Mouse (Mus musculus) liver, postnatal 0 days (tissue): ENCODE measurements at regions not wholly inside any gene's neighbourhood (a gene's known extent, or its start where the extent isn't known, plus 50 kb on each side); places are given as distances from the start of the nearest gene placed in this dataset.

Source experiments
- ATAC-seq: fragments of 200-750 bp; cut with Nextera tagmentation; 2 replicates; pipeline ENCODE4 v1.8.0; 2017; ENCODE audit warnings: mild to moderate bottlenecking, moderate library complexity
- DNase-seq: peaks from one replicate; pipeline ENCODE4 v3.0.0-alpha.2; 2016
- H3K27ac ChIP-seq: fragments of 300-500 bp; sonication (generic); 2 replicates; pipeline ENCODE4 v1.5.1; 2014; ENCODE audit warnings: antibody characterized with exemption, moderate library complexity, mild to moderate bottlenecking, low read depth
- H3K27me3 ChIP-seq: fragments of 300-500 bp; sonication (generic); 2 replicates; pipeline ENCODE4 v1.6.1; 2014; ENCODE audit warnings: low read length, control low read depth, mixed read lengths; ENCODE audit not compliant: insufficient read depth
- H3K36me3 ChIP-seq: fragments of 300-500 bp; sonication (generic); replicated peaks from 2 replicates; pipeline ENCODE4 v1.6.1; 2014; ENCODE audit warnings: mild to moderate bottlenecking, control low read depth, low read length, moderate library complexity, mixed read lengths; ENCODE audit not compliant: insufficient read depth
- H3K4me1 ChIP-seq: fragments of 300-500 bp; sonication (generic); 2 replicates; pipeline ENCODE4 v1.6.1; 2014; ENCODE audit warnings: antibody characterized with exemption, mild to moderate bottlenecking, control low read depth; ENCODE audit not compliant: insufficient read depth
- H3K4me2 ChIP-seq: fragments of 300-500 bp; sonication (generic); 2 replicates; pipeline ENCODE4 v1.6.1; 2014; ENCODE audit warnings: low read depth, mild to moderate bottlenecking, low read length, moderate library complexity, mixed read lengths
- H3K4me3 ChIP-seq: fragments of 300-500 bp; sonication (generic); 2 replicates; pipeline ENCODE4 v1.5.1; 2014; ENCODE audit warnings: low read depth, low read length
- H3K9ac ChIP-seq: fragments of 300-500 bp; sonication (generic); replicated peaks from 2 replicates; pipeline ENCODE4 v1.6.1; 2014; ENCODE audit warnings: mild to moderate bottlenecking, moderate library complexity
- H3K9me3 ChIP-seq: fragments of 300-500 bp; sonication (generic); 2 replicates; pipeline ENCODE4 v1.6.1; 2016; ENCODE audit warnings: mild to moderate bottlenecking, control low read depth, low read length, mixed read lengths
- CTCF ChIP-seq: sonication (generic); IDR thresholded peaks from 2 replicates; pipeline ENCODE4 v1.5.1; 2016; ENCODE audit warnings: antibody characterized with exemption, low read depth
- EP300 ChIP-seq: IDR thresholded peaks from 2 replicates; pipeline ENCODE4 v1.6.1; 2016; ENCODE audit warnings: antibody characterized with exemption, low read depth, mild to moderate bottlenecking
- WGBS: fragments of 180-500 bp; shearing (Covaris S2); extraction: QIAGEN DNeasy Blood & Tissue Kit; methylation state at CpG from one replicate; pipeline ENCODE4 v1.1.7; 2014; ENCODE audit not compliant: insufficient replicate concordance; 5-methylcytosine and 5-hydroxymethylcytosine counted together

- Histone ChIP-seq H3K4me2 (no peak overlapping the region), H3K9ac (no peak overlapping the region), H3K27ac (no peak overlapping the region), H3K27me3 (no peaks in the 10 kb centered on the region), H3K9me3 (no peaks in the 10 kb centered on the region), H3K36me3 (no peaks in the 10 kb centered on the region), H3K4me3 (no peak overlapping the region), H3K4me1 (no peaks in the 10 kb centered on the region)
- ATAC-seq (no peak), DNase-seq (no peak)
- 57% methylated on average over 3 of the region's 3 CpGs for whole genome bisulfite sequencing
- no peak for TF ChIP-seq EP300
- no peak for TF ChIP-seq CTCF
Observed at GRCm38 (mm10) chr14:45764231-45764630, 106.3 kb upstream of the Ddhd1 start.

DNA sequence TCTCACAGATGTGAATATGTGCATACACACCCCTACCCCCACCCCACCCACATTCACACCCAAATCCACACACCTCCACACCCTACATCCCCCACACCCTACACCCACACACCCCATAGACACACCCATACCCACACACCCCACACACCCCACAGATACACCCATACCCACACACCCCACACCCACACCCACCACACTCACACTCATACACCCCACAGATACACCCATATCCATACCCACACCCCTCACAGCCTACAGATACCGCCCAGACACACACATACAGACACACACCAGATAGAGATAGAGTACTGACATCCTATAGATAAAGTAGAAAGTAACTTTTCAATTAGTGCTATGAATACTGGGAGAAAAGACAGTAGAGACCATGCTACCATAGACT, 108.6 kb upstream of the Ddhd1 start:
- ATAC-seq (no peak), DNase-seq (no peak)
- H3K27ac ChIP-seq, result no peak overlapping the region
- H3K4me2 ChIP-seq, result no peak overlapping the region
- TF ChIP-seq EP300 (no peak), CTCF (no peak)
- WGBS, result 75% methylated on average over 1 of the region's 1 CpGs
- H3K4me3 ChIP-seq, result no peak overlapping the region
- H3K4me1 ChIP-seq, result no peaks in the 10 kb centered on the region
- H3K9me3 ChIP-seq, result no peaks in the 10 kb centered on the region
- H3K36me3 ChIP-seq, result no peaks in the 10 kb centered on the region
- H3K27me3 ChIP-seq, result no peaks in the 10 kb centered on the region
- no peak overlapping the region for H3K9ac ChIP-seq

- whole genome bisulfite sequencing, result 23% methylated on average over 19 of the region's 19 CpGs
- no peak overlapping the region for H3K27ac ChIP-seq
- peak; percentile 88 for TF ChIP-seq CTCF
- TF ChIP-seq EP300, result no peak
- no peak overlapping the region for H3K4me3 ChIP-seq
- H3K36me3 ChIP-seq, result no peaks in the 10 kb centered on the region
- DNase-seq (peak; percentile 51), ATAC-seq (no peak)
- H3K27me3 ChIP-seq, result no peaks in the 10 kb centered on the region
- H3K9ac ChIP-seq, result no peak overlapping the region
- H3K9me3 ChIP-seq, result no peaks in the 10 kb centered on the region
- no peak overlapping the region for H3K4me2 ChIP-seq
- no peaks in the 10 kb centered on the region for H3K4me1 ChIP-seq
Observed at GRCm38 (mm10) chr14:45772665-45773277, 114.8 kb upstream of the Ddhd1 start.

- 65% methylated on average over 7 of the region's 7 CpGs for WGBS
Observed at GRCm38 (mm10) chr14:45773326-45773725, 115.4 kb upstream of the Ddhd1 start.

GRCm38 (mm10) chr14:45781850-45782249, 123.9 kb upstream of the Ddhd1 start:
- no peaks in the 10 kb centered on the region for H3K36me3 ChIP-seq
- H3K4me1 ChIP-seq, result no peaks in the 10 kb centered on the region
- no peak overlapping the region for H3K9ac ChIP-seq
- peaks cover 2% of the 10 kb centered on the region; the same call in 1 of the 2 replicates for H3K9me3 ChIP-seq
- TF ChIP-seq EP300 (no peak), CTCF (no peak)
- H3K27ac ChIP-seq, result no peak overlapping the region
- no peak for DNase-seq
- ATAC-seq, result no peak
- no peaks in the 10 kb centered on the region for H3K27me3 ChIP-seq
- no peak overlapping the region for H3K4me2 ChIP-seq
- WGBS, result 72% methylated on average over 6 of the region's 6 CpGs
- no peak overlapping the region for H3K4me3 ChIP-seq

More at GRCm38 (mm10) chr14:45773326-45773725, 115.4 kb upstream of the Ddhd1 start:
- H3K4me1 ChIP-seq, result no peaks in the 10 kb centered on the region
- H3K27me3 ChIP-seq, result no peaks in the 10 kb centered on the region
- no peak overlapping the region for H3K4me2 ChIP-seq
- no peak for TF ChIP-seq EP300
- no peak for TF ChIP-seq CTCF
- H3K9ac ChIP-seq, result no peak overlapping the region
- no peak for DNase-seq
- no peaks in the 10 kb centered on the region for H3K36me3 ChIP-seq
- H3K9me3 ChIP-seq, result no peaks in the 10 kb centered on the region
- H3K27ac ChIP-seq, result no peak overlapping the region
- no peak for ATAC-seq
- no peak overlapping the region for H3K4me3 ChIP-seq

DNA sequence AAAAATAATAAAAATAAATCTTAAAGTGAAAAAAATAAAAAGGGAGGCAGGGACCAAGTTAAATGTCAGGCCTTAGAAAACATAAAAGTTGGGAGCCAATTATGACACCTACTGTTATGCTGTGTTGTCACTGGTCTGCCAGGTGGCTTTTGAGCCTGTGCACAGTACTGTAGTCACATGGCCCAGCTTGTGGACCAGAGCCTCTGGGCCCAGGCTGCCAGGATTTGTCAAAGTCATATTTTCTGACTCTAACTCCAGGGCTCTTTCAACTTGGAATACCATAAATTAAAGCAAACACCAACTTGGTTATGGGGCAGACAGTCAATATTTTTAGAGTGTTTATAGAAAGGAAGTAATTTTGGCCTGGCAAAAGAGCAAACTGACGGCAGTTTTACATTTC, 137.0 kb upstream of the Ddhd1 start:
- ATAC-seq, result no peak
- WGBS, result 71% methylated on average over 1 of the region's 1 CpGs

More for the DNA sequence above, 137.0 kb upstream of the Ddhd1 start:
- DNase-seq, result no peak
- Histone ChIP-seq H3K4me2 (no peak overlapping the region), H3K27me3 (no peaks in the 10 kb centered on the region), H3K9ac (no peak overlapping the region), H3K9me3 (peaks cover 4% of the 10 kb centered on the region; the same call in 1 of the 2 replicates), H3K4me3 (no peak overlapping the region), H3K27ac (no peak overlapping the region), H3K4me1 (no peaks in the 10 kb centered on the region), H3K36me3 (no peaks in the 10 kb centered on the region)
- TF ChIP-seq EP300 (no peak), CTCF (no peak)
